Mouse (Mus musculus): Measurements from ENCODE around the gene Gnb4. TPM values are rescaled to one million over a fixed set of nuclear protein-coding genes. Genes with fewer than 3 reads are reported as not detected.

The Gnb4 gene
- polyA plus RNA-seq, 1 experiment from 2014 or later = 27.2 TPM

Other genes starting within 250 kb of the Gnb4 start
- gene Pik3ca, start 218.9 kb downstream of the Gnb4 start, polyA plus RNA-seq (2014; fragmentation: Nextera tagmentation; extraction: Ambion mirVana) = 8.0 and 9.1 TPM in 2 replicates
- gene Kcnmb3, start 124.4 kb downstream of the Gnb4 start, polyA plus RNA-seq (2014; fragmentation: Nextera tagmentation; extraction: Ambion mirVana) = 0.29 TPM in 1 of 2 replicates, not detected in the other
- gene Zfp639, start 106.3 kb downstream of the Gnb4 start, polyA plus RNA-seq (2014; fragmentation: Nextera tagmentation; extraction: Ambion mirVana) = 56.5 and 59.8 TPM in 2 replicates
- 32.7 and 36.6 TPM in 2 replicates for gene Mfn1, start 87.1 kb downstream of the Gnb4 start, polyA plus RNA-seq (2014; fragmentation: Nextera tagmentation; extraction: Ambion mirVana)
- 195 and 196 TPM in 2 replicates for gene Actl6a, start 89.7 kb upstream of the Gnb4 start, polyA plus RNA-seq (2014; fragmentation: Nextera tagmentation; extraction: Ambion mirVana)
- 268 and 280 TPM in 2 replicates for gene Ndufb5, start 120.4 kb upstream of the Gnb4 start, polyA plus RNA-seq (2014; fragmentation: Nextera tagmentation; extraction: Ambion mirVana)
- gene Mrpl47, start 121.0 kb upstream of the Gnb4 start, polyA plus RNA-seq (2014; fragmentation: Nextera tagmentation; extraction: Ambion mirVana) = 50.5 and 58.4 TPM in 2 replicates
- gene Usp13, start 201.0 kb upstream of the Gnb4 start, polyA plus RNA-seq (2014; fragmentation: Nextera tagmentation; extraction: Ambion mirVana) = 3.1 and 3.6 TPM in 2 replicates

All from liver, embryonic 11.5 days (tissue).